Mouse (Mus musculus) cerebellum, adult 18-20 months (tissue): Measurements from ENCODE around the gene Ptprf.

ENCODE experiments used
- DNase-seq, 2 experiments: peaks; one replicate each; pipeline ENCODE4 v3.0.0; 2021

The Ptprf gene

GRCm38 (mm10) chr4:118205906-118206305, 85.3 kb downstream of the Ptprf start:
- DNase-seq, result no peak

DNA sequence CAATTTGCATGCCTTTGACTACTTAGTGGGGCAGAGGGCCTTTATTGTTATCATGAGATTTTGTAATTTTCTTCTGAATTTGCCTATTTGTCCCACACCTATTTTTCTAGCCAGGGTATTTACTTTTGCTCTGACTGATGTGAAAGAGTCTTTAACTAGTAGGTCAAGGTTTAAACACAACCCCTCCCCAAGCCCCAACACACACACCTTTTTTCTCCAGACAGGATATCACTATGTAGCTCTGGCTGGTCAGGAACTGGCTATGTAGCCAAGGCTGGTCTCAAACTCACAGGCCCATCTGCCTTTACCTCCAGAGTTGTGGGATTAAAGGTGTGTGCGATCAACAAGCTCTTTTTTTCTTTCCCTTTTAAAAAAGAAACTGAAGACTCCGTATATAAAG, 92.1 kb downstream of the Ptprf start:
- DNase-seq, result no peak

DNA sequence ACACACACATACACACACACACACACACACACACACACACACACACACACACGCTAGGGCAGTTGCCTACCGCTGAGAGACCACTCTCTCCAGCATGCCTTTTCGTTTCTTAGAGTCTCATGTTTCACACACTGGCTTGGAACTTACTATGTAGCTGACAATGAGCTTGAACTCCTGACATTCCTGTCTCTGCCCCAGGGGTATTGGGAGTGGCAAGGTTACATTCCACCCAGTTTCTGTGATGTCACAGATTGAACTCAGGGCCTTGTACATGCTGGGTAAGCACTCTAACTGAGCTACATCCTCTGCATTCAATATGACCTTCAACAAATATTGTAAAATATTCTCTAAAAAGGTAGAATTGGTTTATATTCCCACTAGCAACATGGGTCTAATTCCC, 92.6 kb downstream of the Ptprf start:
- DNase-seq, result no peak

DNA sequence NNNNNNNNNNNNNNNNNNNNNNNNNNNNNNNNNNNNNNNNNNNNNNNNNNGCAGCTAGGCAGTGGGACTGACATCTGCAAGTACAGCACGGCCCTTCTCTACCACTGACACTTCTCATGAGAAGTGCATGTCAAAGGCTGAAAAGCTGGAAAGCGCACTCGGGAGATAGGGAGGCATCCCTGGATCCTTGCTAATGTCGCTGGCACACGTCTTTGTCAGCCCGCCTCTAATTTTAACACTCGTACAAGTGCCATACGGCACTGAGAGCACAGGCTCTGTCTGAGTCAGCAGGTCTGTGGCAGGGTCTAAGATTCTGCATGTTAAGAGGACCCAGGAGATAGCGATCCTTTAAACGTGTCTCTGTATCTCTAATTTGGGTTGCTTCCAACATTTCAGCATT, 95.0 kb downstream of the Ptprf start:
- DNase-seq, result no peak

DNA sequence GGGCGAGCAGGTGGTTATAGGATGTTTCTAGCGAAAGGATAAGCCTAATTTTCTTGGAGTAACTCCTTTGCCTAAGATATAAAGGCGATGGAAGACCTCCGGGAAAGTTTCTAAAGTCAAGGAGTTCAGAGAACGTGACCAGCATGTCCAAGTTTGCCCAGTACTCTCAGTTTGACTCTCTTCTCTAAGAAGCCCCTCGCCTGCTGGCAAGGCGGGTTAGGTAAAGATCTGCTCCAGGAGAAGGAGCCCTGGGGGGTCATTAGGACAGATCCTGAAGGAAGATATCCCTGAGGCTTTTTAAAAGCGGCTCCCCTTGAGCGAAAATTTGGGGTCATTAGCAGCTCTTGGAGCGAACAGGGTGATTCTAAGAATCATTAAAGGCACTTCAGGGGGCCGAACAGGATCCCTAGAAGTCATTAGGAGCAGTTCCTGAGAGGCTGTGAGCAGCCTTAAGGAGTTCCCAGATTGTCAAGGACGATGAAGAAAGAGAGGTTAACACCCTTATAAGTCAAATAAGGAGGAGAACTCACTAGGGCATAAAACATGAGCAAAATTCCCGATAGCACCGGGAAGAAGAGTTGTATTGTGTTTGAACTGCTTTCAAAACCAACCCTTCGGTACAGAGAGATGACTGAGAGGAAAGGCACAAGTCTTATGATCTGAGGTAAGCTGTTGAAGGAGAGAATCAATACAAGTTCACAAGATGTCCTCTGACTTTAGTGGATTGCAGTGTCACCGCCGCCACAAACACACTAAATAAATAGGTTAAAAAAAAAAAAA, 110.7 kb downstream of the Ptprf start:
- no peak for DNase-seq

GRCm38 (mm10) chr4:118179467-118180300, 111.5 kb downstream of the Ptprf start, which contains the start of gene Kdm4a:
Gene Kdm4a, minus strand, starts transcription at chr4:118180043.
- DNase-seq, result peak; percentile 92 to 97

DNA sequence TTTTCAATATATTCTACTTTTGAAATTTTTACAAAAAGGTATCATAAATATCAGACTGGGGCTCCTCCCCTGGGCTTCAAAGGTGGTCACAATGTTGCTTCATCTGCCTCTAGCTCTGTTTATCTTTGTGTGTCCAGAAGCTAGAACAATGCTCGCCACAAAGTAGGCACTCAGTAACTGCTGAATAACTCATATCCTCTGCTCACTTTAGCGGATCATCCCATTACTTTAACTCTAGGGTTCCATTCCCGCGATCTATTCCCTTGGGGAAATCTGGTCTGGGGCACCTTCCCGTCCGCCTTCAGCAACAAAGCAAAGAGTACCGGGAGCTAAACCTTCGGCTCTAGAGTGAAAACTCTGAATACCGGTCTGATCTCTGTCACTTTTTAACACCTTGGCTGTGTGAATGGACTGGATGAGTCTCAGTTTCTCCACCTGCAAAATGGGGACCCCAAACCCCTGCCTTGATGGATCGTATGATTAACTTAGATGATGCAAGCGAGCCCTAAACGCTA, 112.2 kb downstream of the Ptprf start:
- no peak for DNase-seq

DNA sequence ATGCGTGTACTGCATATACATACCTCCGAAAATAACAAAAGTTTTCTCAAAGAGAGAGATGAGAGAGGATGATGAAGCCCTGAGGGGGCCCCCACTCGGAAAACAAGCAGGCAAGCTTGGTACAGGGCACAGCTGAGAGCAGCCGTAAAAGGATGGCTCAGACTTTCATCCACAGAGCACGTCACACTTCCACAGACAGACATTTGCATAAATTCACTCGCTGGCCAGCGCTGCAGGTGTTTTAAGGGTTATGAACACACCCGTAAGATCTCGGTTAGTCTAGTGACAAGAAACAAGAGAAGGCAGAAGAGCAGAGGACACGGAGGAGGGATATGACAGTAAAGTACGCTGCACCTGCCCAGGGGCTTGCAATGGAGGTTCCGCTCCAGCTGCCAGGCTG, 118.7 kb downstream of the Ptprf start:
- DNase-seq, result no peak

DNA sequence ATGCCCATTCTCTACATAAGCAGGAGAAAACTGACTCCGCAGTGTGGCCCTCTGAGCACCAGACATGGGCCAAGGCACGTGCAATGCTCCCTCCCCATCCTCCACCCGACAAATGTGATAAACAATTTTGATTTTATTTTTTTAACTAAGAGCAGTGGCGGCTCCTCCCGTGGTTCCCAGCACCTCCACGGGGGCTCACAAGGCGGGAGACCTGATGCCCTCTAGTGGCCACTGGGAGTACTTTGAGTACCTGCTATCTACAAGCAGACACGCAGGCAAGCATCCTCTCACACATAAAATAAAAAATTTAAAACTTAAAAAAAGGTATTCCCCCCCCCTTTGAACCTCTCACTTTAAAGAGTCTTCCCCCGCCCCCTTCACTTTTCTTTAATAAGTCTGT, 120.2 kb downstream of the Ptprf start:
- DNase-seq, result no peak

DNA sequence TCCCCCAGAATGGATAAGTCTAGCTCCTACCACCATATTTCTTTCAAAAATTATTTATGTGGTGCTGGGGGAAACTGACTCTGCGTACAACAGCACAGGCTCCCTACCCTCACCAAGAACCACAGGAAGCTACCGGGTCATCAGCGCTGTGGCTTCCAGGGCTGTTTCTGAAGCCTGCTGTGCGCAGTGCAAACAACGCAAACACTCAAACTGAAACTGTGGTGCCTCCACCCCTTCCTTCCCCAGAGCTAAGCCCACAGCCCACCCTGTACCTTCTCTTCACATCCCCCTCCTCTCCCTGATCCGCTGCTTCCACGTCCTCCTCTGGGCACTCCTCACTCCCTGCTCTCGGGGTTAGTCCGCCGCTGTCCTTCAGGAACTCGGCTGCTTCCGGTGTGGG, 129.1 kb downstream of the Ptprf start:
- no peak for DNase-seq
